Mouse (Mus musculus): ENCODE results near the gene Fgfr2.

Gene Fgfr2

GRCm38 (mm10) chr7:132056565-132056964 lies 1066.6 kb downstream of the Fgfr2 start:
- no peak for DNase-seq (ENCODE audit: low spot score)

- DNase-seq (ENCODE audit: low spot score): no peak
Measured at GRCm38 (mm10) chr7:132046662-132047061, 1076.5 kb downstream of the Fgfr2 start.

GRCm38 (mm10) chr7:132031940-132032531 lies 1091.1 kb downstream of the Fgfr2 start:
- no peak for DNase-seq (ENCODE audit: low spot score)

- DNase-seq (ENCODE audit: low spot score): no peak
Measured at GRCm38 (mm10) chr7:132026671-132027070, 1096.5 kb downstream of the Fgfr2 start.

GRCm38 (mm10) chr7:132025591-132025990 lies 1097.6 kb downstream of the Fgfr2 start:
- DNase-seq (ENCODE audit: low spot score): no peak

- DNase-seq (ENCODE audit: low spot score): no peak
Measured at GRCm38 (mm10) chr7:132015933-132016332, 1107.2 kb downstream of the Fgfr2 start.

GRCm38 (mm10) chr7:132015193-132015592 lies 1108.0 kb downstream of the Fgfr2 start:
- no peak for DNase-seq (ENCODE audit: low spot score)

- DNase-seq (ENCODE audit: low spot score): no peak
Measured at GRCm38 (mm10) chr7:132013970-132014369, 1109.2 kb downstream of the Fgfr2 start.

GRCm38 (mm10) chr7:132012969-132013679 lies 1110.0 kb downstream of the Fgfr2 start:
- DNase-seq (ENCODE audit: low spot score): no peak

GRCm38 (mm10) chr7:132009002-132009401 lies 1114.1 kb downstream of the Fgfr2 start:
- DNase-seq (ENCODE audit: low spot score): no peak

GRCm38 (mm10) chr7:132005996-132006696 lies 1117.0 kb downstream of the Fgfr2 start:
- no peak for DNase-seq (ENCODE audit: low spot score)

GRCm38 (mm10) chr7:131992873-131993272 lies 1130.3 kb downstream of the Fgfr2 start:
- no peak for DNase-seq (ENCODE audit: low spot score)

- no peak for DNase-seq (ENCODE audit: low spot score)
Measured at GRCm38 (mm10) chr7:131992226-131992625, 1130.9 kb downstream of the Fgfr2 start.

- DNase-seq (ENCODE audit: low spot score): no peak
Measured at GRCm38 (mm10) chr7:131989056-131989455, 1134.1 kb downstream of the Fgfr2 start.

GRCm38 (mm10) chr7:131978609-131979008 lies 1144.5 kb downstream of the Fgfr2 start:
- DNase-seq (ENCODE audit: low spot score): no peak

GRCm38 (mm10) chr7:131975867-131976266 lies 1147.3 kb downstream of the Fgfr2 start:
- DNase-seq (ENCODE audit: low spot score): no peak

- DNase-seq (ENCODE audit: low spot score): no peak
Measured at GRCm38 (mm10) chr7:131970255-131970654, 1152.9 kb downstream of the Fgfr2 start.

- no peak for DNase-seq (ENCODE audit: low spot score)
Measured at GRCm38 (mm10) chr7:131966916-131967494, 1156.1 kb downstream of the Fgfr2 start.

GRCm38 (mm10) chr7:131966023-131966915 lies 1156.9 kb downstream of the Fgfr2 start, which contains the start of gene Gpr26:
Gene Gpr26 (plus strand): TSS chr7:131966460.
- DNase-seq (ENCODE audit: low spot score): no peak

- DNase-seq (ENCODE audit: low spot score): no peak
Measured at GRCm38 (mm10) chr7:131960551-131960950, 1162.6 kb downstream of the Fgfr2 start.

- no peak for DNase-seq (ENCODE audit: low spot score)
Measured at GRCm38 (mm10) chr7:131958705-131959104, 1164.4 kb downstream of the Fgfr2 start.

GRCm38 (mm10) chr7:131953402-131953801 lies 1169.7 kb downstream of the Fgfr2 start:
- no peak for DNase-seq (ENCODE audit: low spot score)

Measured in T-cell, adult 2 months (primary cell).